Mouse (Mus musculus) neural tube, embryonic 14.5 days (tissue): Measurements from ENCODE around the gene 1700010I14Rik. TPM values are rescaled to one million over a fixed set of nuclear protein-coding genes. Genes with fewer than 3 reads are reported as not detected.

Experiments used
- ATAC-seq: fragments of 200-750 bp; cut with Nextera tagmentation; 2 replicates; pipeline ENCODE4 v1.8.0; 2017; ENCODE audit warnings: low read depth, mild to moderate bottlenecking, moderate TSS enrichment, moderate library complexity
- H3K27ac ChIP-seq: fragments of 300-500 bp; sonication (generic); 2 replicates; pipeline ENCODE4 v1.5.1; 2014; ENCODE audit warnings: low read depth, mild to moderate bottlenecking, control low read depth, low read length, moderate library complexity, mixed read lengths
- H3K27me3 ChIP-seq: fragments of 300-500 bp; sonication (generic); 2 replicates; pipeline ENCODE4 v1.6.1; 2014; ENCODE audit warnings: low read length; ENCODE audit not compliant: control insufficient read depth, insufficient read depth
- H3K36me3 ChIP-seq: fragments of 300-500 bp; sonication (generic); 2 replicates; pipeline ENCODE4 v1.6.1; 2014; ENCODE audit warnings: low read length, mixed read lengths; ENCODE audit not compliant: control insufficient read depth, insufficient read depth
- H3K4me1 ChIP-seq: fragments of 300-500 bp; sonication (generic); 2 replicates; pipeline ENCODE4 v1.6.1; 2014; ENCODE audit warnings: low read length; ENCODE audit not compliant: control insufficient read depth, insufficient read depth
- H3K4me2 ChIP-seq: fragments of 300-500 bp; sonication (generic); 2 replicates; pipeline ENCODE4 v1.6.1; 2014; ENCODE audit warnings: mild to moderate bottlenecking, low read depth, low read length, control low read depth
- H3K4me3 ChIP-seq: fragments of 300-500 bp; sonication (generic); 2 replicates; pipeline ENCODE4 v1.5.1; 2014; ENCODE audit warnings: low read depth, low read length, control low read depth, mixed read lengths
- H3K9ac ChIP-seq: fragments of 300-500 bp; sonication (generic); replicated peaks from 2 replicates; pipeline ENCODE4 v1.6.1; 2014; ENCODE audit warnings: low read depth, mild to moderate bottlenecking, control low read depth, low read length, mixed read lengths
- H3K9me3 ChIP-seq: fragments of 300-500 bp; sonication (generic); 2 replicates; pipeline ENCODE4 v1.6.1; 2016; ENCODE audit warnings: low read length; ENCODE audit not compliant: control insufficient read depth
- WGBS: fragments of 180-500 bp; shearing (Covaris S2); extraction: QIAGEN DNeasy Blood & Tissue Kit; methylation state at CpG from one replicate; pipeline ENCODE4 v1.1.7; 2014; 5-methylcytosine and 5-hydroxymethylcytosine counted together
- polyA plus RNA-seq: library from polyadenylated mRNA; unstranded; fragments of >200 nt; fragmentation: Nextera tagmentation; extraction: Ambion mirVana; gene quantifications from 2 replicates; pipeline ENCODE4 v1.2.1, GENCODE M21; 2014

The 1700010I14Rik gene
- polyA plus RNA-seq, result 2.2 and 2.9 TPM in 2 replicates

GRCm38 (mm10) chr17:8988119-8988807 lies at the start of gene 1700010I14Rik:
Gene 1700010I14Rik, plus strand, starts transcription at chr17:8988333.
- Histone ChIP-seq H3K4me3 (peak within 1 kb of the TSS; percentile 30), H3K9ac (no peak within 1 kb of the TSS), H3K36me3 (no peaks in the 10 kb centered on the region), H3K27ac (no peak within 1 kb of the TSS), H3K27me3 (no peaks in the 10 kb centered on the region), H3K9me3 (no peaks in the 10 kb centered on the region), H3K4me2 (peak within 1 kb of the TSS; percentile 49), H3K4me1 (peaks cover 9% of the 10 kb centered on the region; the same call in 1 of the 2 replicates)
- WGBS, result 6% methylated on average over 13 of the region's 13 CpGs
- peak; percentile 45; the same call in 1 of the 2 replicates for ATAC-seq

GRCm38 (mm10) chr17:8951588-8951987 lies 36.5 kb upstream of the 1700010I14Rik start:
- H3K27ac ChIP-seq, result no peak overlapping the region
- H3K27me3 ChIP-seq, result no peaks in the 10 kb centered on the region
- H3K4me1 ChIP-seq, result no peaks in the 10 kb centered on the region
- H3K36me3 ChIP-seq, result peaks cover 17% of the 10 kb centered on the region
- H3K9me3 ChIP-seq, result no peaks in the 10 kb centered on the region
- ATAC-seq, result no peak
- no peak overlapping the region for H3K4me3 ChIP-seq
- 73% methylated on average over 5 of the region's 5 CpGs for WGBS
- no peak overlapping the region for H3K4me2 ChIP-seq
- H3K9ac ChIP-seq, result no peak overlapping the region

GRCm38 (mm10) chr17:8952951-8953350 lies 35.2 kb upstream of the 1700010I14Rik start:
- no peak overlapping the region for H3K27ac ChIP-seq
- H3K36me3 ChIP-seq, result peaks cover 17% of the 10 kb centered on the region
- no peaks in the 10 kb centered on the region for H3K27me3 ChIP-seq
- no peak overlapping the region for H3K4me2 ChIP-seq
- H3K4me1 ChIP-seq, result no peaks in the 10 kb centered on the region
- no peak for ATAC-seq
- H3K9me3 ChIP-seq, result no peaks in the 10 kb centered on the region
- no peak overlapping the region for H3K4me3 ChIP-seq
- WGBS, result 84% methylated on average over 8 of the region's 8 CpGs
- no peak overlapping the region for H3K9ac ChIP-seq

- H3K36me3 ChIP-seq, result no peaks in the 10 kb centered on the region; the same call in 1 of the 2 replicates
- H3K4me2 ChIP-seq, result no peak overlapping the region
- no peak for ATAC-seq
- no peak overlapping the region for H3K4me3 ChIP-seq
- no peak overlapping the region for H3K27ac ChIP-seq
- H3K27me3 ChIP-seq, result no peaks in the 10 kb centered on the region
- H3K4me1 ChIP-seq, result no peaks in the 10 kb centered on the region
- no peaks in the 10 kb centered on the region for H3K9me3 ChIP-seq
- 80% methylated on average over 6 of the region's 6 CpGs for WGBS
- no peak overlapping the region for H3K9ac ChIP-seq
These were observed 30.0 kb upstream of the 1700010I14Rik start for GRCm38 (mm10) chr17:8958125-8958524.

GRCm38 (mm10) chr17:8960386-8960785 lies 27.7 kb upstream of the 1700010I14Rik start:
- Histone ChIP-seq H3K9ac (no peak overlapping the region), H3K27me3 (no peaks in the 10 kb centered on the region), H3K4me3 (no peak overlapping the region), H3K27ac (no peak overlapping the region), H3K36me3 (no peaks in the 10 kb centered on the region; the same call in 1 of the 2 replicates), H3K4me2 (no peak overlapping the region), H3K4me1 (no peaks in the 10 kb centered on the region), H3K9me3 (no peaks in the 10 kb centered on the region)
- no peak for ATAC-seq
- 68% methylated on average over 4 of the region's 4 CpGs for WGBS

GRCm38 (mm10) chr17:8961097-8961496 lies 27.0 kb upstream of the 1700010I14Rik start:
- ATAC-seq, result no peak
- 67% methylated on average over 5 of the region's 5 CpGs for WGBS

GRCm38 (mm10) chr17:8961644-8962043 lies 26.5 kb upstream of the 1700010I14Rik start:
- H3K9ac ChIP-seq, result no peak overlapping the region
- no peaks in the 10 kb centered on the region for H3K4me1 ChIP-seq
- no peaks in the 10 kb centered on the region for H3K9me3 ChIP-seq
- H3K36me3 ChIP-seq, result no peaks in the 10 kb centered on the region; the same call in 1 of the 2 replicates
- H3K4me3 ChIP-seq, result no peak overlapping the region
- 30% methylated on average over 14 of the region's 14 CpGs for WGBS
- ATAC-seq, result no peak
- H3K4me2 ChIP-seq, result no peak overlapping the region
- H3K27ac ChIP-seq, result no peak overlapping the region
- H3K27me3 ChIP-seq, result no peaks in the 10 kb centered on the region

More at GRCm38 (mm10) chr17:8961097-8961496, 27.0 kb upstream of the 1700010I14Rik start:
- no peaks in the 10 kb centered on the region for H3K4me1 ChIP-seq
- no peak overlapping the region for H3K27ac ChIP-seq
- H3K9ac ChIP-seq, result no peak overlapping the region
- no peaks in the 10 kb centered on the region for H3K27me3 ChIP-seq
- no peak overlapping the region for H3K4me3 ChIP-seq
- no peaks in the 10 kb centered on the region for H3K9me3 ChIP-seq
- H3K4me2 ChIP-seq, result no peak overlapping the region
- no peaks in the 10 kb centered on the region; the same call in 1 of the 2 replicates for H3K36me3 ChIP-seq

GRCm38 (mm10) chr17:8965177-8965576 lies 23.0 kb upstream of the 1700010I14Rik start:
- H3K36me3 ChIP-seq, result peaks cover 3% of the 10 kb centered on the region
- no peaks in the 10 kb centered on the region for H3K4me1 ChIP-seq
- H3K9me3 ChIP-seq, result no peaks in the 10 kb centered on the region
- 92% methylated on average over 6 of the region's 6 CpGs for WGBS
- no peaks in the 10 kb centered on the region for H3K27me3 ChIP-seq
- no peak overlapping the region for H3K27ac ChIP-seq
- no peak overlapping the region for H3K9ac ChIP-seq
- no peak overlapping the region for H3K4me3 ChIP-seq
- no peak for ATAC-seq
- H3K4me2 ChIP-seq, result no peak overlapping the region

GRCm38 (mm10) chr17:8972152-8972854 lies 15.8 kb upstream of the 1700010I14Rik start:
- WGBS, result 26% methylated on average over 12 of the region's 12 CpGs
- ATAC-seq, result no peak
- no peaks in the 10 kb centered on the region for H3K9me3 ChIP-seq
- H3K27me3 ChIP-seq, result no peaks in the 10 kb centered on the region
- no peak overlapping the region for H3K9ac ChIP-seq
- no peak overlapping the region for H3K4me2 ChIP-seq
- no peak overlapping the region for H3K27ac ChIP-seq
- H3K4me3 ChIP-seq, result no peak overlapping the region
- no peaks in the 10 kb centered on the region; the same call in 1 of the 2 replicates for H3K36me3 ChIP-seq
- no peaks in the 10 kb centered on the region for H3K4me1 ChIP-seq
